ENCODE assay signal across 12 mouse cellular contexts in the genomic region with DNA sequence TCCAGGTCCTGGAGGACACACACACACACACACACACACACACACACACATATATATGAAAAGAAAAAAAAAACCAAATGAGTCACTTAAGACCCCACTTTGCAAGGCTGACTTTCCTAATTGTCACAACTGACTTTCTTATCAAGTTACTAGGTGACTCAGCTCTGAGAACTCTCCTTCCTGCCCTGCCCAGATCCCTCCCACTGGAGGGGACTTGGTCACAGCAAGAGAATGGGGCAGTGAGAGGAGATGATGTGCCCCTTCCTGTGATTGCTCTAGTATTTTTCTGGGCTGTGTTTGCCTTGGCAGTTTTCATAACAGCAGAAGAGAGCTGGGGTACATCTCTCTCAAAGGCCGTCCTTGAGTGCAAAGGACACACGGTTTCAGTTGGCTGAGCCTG.
DNase-seq lines count a peak whose midpoint lies in the region; ATAC-seq and TF ChIP-seq lines count a peak whose summit lies in the region.
"Had no signal": no experiment of that assay in that cellular context is flagged by ENCODE, and none has a peak within 500 bp of the region (broad histone marks: within the 10 kb centered on the region; RNA-seq: fewer than 3 reads in every experiment).

No protein-coding gene starts in this region.

- H3K27me3 ChIP-seq in liver, embryonic 11.5 days (replicated peaks; ENCODE audit: control insufficient read depth, insufficient read depth, low read length) = no peaks in the 10 kb centered on the region
- H3K27me3 ChIP-seq in liver, postnatal 0 days (ENCODE audit: insufficient read depth, low read length) = no peaks in the 10 kb centered on the region

- no peak overlapping the region for H3K4me2 ChIP-seq in liver, embryonic 11.5 days
- no peak overlapping the region for H3K4me2 ChIP-seq in liver, postnatal 0 days (ENCODE audit: low read depth, low read length)

- TF ChIP-seq CTCF in liver, postnatal 0 days (IDR thresholded peaks at IDR 0.05; ENCODE audit: low read depth) = no peak

- ATAC-seq in liver, embryonic 11.5 days (replicated peaks; ENCODE audit: low FRiP score) = peak; percentile 66
- ATAC-seq in liver, postnatal 0 days = no peak
- peak; percentile 73 for ATAC-seq in megakaryocyte progenitor cell, adult 5-6 weeks (replicated peaks; ENCODE audit: poor library complexity)
- ATAC-seq in activated CD4-positive, CD25-positive, alpha-beta regulatory T cell, adult 4 months = no peak

- TF ChIP-seq EP300 in liver, postnatal 0 days (IDR thresholded peaks at IDR 0.05; ENCODE audit: low read depth) = no peak

- WGBS in liver, embryonic 11.5 days = 66% methylated on average over 2 of the region's 2 CpGs
- 54% methylated on average over 2 of the region's 2 CpGs for WGBS in liver, postnatal 0 days (ENCODE audit: insufficient replicate concordance)

- H3K36me3 ChIP-seq in liver, embryonic 11.5 days (ENCODE audit: control insufficient read depth, insufficient read depth, low read length) = no peaks in the 10 kb centered on the region
- no peaks in the 10 kb centered on the region for H3K36me3 ChIP-seq in liver, postnatal 0 days (replicated peaks; ENCODE audit: insufficient read depth, low read length)
- H3K36me3 ChIP-seq: forebrain, embryonic 10.5 days; limb, embryonic 10.5 days had no signal

- no peaks in the 10 kb centered on the region for H3K9me3 ChIP-seq in liver, embryonic 11.5 days (ENCODE audit: control insufficient read depth, low read length)
- H3K9me3 ChIP-seq in liver, postnatal 0 days (ENCODE audit: low read length) = no peaks in the 10 kb centered on the region
- H3K9me3 ChIP-seq: forebrain, embryonic 10.5 days; limb, embryonic 10.5 days had no signal

- no peaks in the 10 kb centered on the region for H3K4me1 ChIP-seq in liver, embryonic 11.5 days (replicated peaks; ENCODE audit: control insufficient read depth, insufficient read depth, low read length)
- no peaks in the 10 kb centered on the region for H3K4me1 ChIP-seq in liver, postnatal 0 days (ENCODE audit: insufficient read depth)
- H3K4me1 ChIP-seq: forebrain, embryonic 10.5 days had no signal

- DNase-seq in adrenal gland, adult (ENCODE audit: inconsistent age in 2 of 2, low spot score in 1 of 2) = peak; percentile 61 to 83
- DNase-seq in adrenal gland, postnatal 25 days = no peak
- no peak for DNase-seq in liver, embryonic 11.5 days (ENCODE audit: low spot score)
- DNase-seq in liver, postnatal 0 days = no peak
- peak; percentile 22 for DNase-seq in c-Kit-positive CD71-positive TER-119-negative erythroid progenitor cells, embryonic 14.5 days (ENCODE audit: low read depth)
- no peak for DNase-seq in MN1 (ENCODE audit: low spot score)
- DNase-seq: cerebellum, adult 18-20 months; gastrocnemius, adult 2 months had no signal

- no peak overlapping the region for H3K9ac ChIP-seq in liver, embryonic 11.5 days (ENCODE audit: low read depth, low read length)
- no peak overlapping the region for H3K9ac ChIP-seq in liver, postnatal 0 days (replicated peaks)

- no peak overlapping the region for H3K4me3 ChIP-seq in liver, embryonic 11.5 days (ENCODE audit: low read depth, low read length)
- H3K4me3 ChIP-seq in liver, postnatal 0 days (ENCODE audit: low read depth, low read length) = no peak overlapping the region
- H3K4me3 ChIP-seq: forebrain, embryonic 10.5 days; gastrocnemius, adult 2 months; limb, embryonic 10.5 days had no signal

- H3K27ac ChIP-seq in liver, embryonic 11.5 days (ENCODE audit: low read depth, low read length) = no peak overlapping the region
- no peak overlapping the region for H3K27ac ChIP-seq in liver, postnatal 0 days (ENCODE audit: low read depth)
- H3K27ac ChIP-seq: forebrain, embryonic 10.5 days; gastrocnemius, adult 2 months; limb, embryonic 10.5 days had no signal

Comparison
In these comparisons a context has a peak if more than half of its experiments do, and no peak if none do; other contexts are left out.
1. DNase-seq: peak in adrenal gland, adult (2 of 2) and c-Kit-positive CD71-positive TER-119-negative erythroid progenitor cells, embryonic 14.5 days (single experiment); none in adrenal gland, postnatal 25 days (single experiment), liver, embryonic 11.5 days (single experiment), liver, postnatal 0 days (single experiment) and MN1 (single experiment).
2. ATAC-seq: peak in liver, embryonic 11.5 days (single experiment) and megakaryocyte progenitor cell, adult 5-6 weeks (single experiment); none in liver, postnatal 0 days (single experiment) and activated CD4-positive, CD25-positive, alpha-beta regulatory T cell, adult 4 months (single experiment).